Mouse (Mus musculus) CH12.LX (cell line): ENCODE measurements around the gene Camk2n1.

Experiments used
- CTCF ChIP-seq, 2 experiments: IDR thresholded peaks in 1 of 2; conservative IDR thresholded peaks in 1 of 2; 2 replicates each; pipeline ENCODE4 v1.5.1; 2011 to 2012; ENCODE audit warnings: low read depth in 2 of 2, low read length in 2 of 2, improper control_type of control experiment in 1 of 2, inconsistent platforms in 1 of 2, mild to moderate bottlenecking in 1 of 2, moderate library complexity in 1 of 2
- E2F4 ChIP-seq: IDR thresholded peaks from 2 replicates; pipeline ENCODE4 v1.6.1; 2011; ENCODE audit warnings: low read depth, low read length, improper control_type of control experiment; ENCODE audit not compliant: insufficient replicate concordance
- EP300 ChIP-seq: IDR thresholded peaks from 2 replicates; pipeline ENCODE4 v1.6.1; 2011; ENCODE audit warnings: low read length, improper control_type of control experiment
- HCFC1 ChIP-seq: IDR thresholded peaks from 2 replicates; pipeline ENCODE4 v1.6.1; 2012; ENCODE audit warnings: low read depth, mild to moderate bottlenecking, inconsistent platforms, low read length, improper control_type of control experiment
- KAT2A ChIP-seq: IDR thresholded peaks from 2 replicates; pipeline ENCODE4 v1.6.1; 2012; ENCODE audit warnings: low read length, improper control_type of control experiment, inconsistent platforms; ENCODE audit not compliant: insufficient replicate concordance
- MAX ChIP-seq: IDR thresholded peaks from 2 replicates; pipeline ENCODE4 v1.6.1; 2011; ENCODE audit warnings: low read length, improper control_type of control experiment
- MXI1 ChIP-seq: IDR thresholded peaks from 2 replicates; pipeline ENCODE4 v1.6.1; 2011; ENCODE audit warnings: mild to moderate bottlenecking, low read depth, low read length, improper control_type of control experiment
- POLR2A ChIP-seq: IDR thresholded peaks from 2 replicates; pipeline ENCODE4 v1.6.1; 2011; ENCODE audit warnings: low read depth, mild to moderate bottlenecking, improper control_type of control experiment, low read length
- POLR2AphosphoS2 ChIP-seq: IDR thresholded peaks from 2 replicates; pipeline ENCODE4 v1.6.1; 2011; ENCODE audit warnings: low read depth, low read length, improper control_type of control experiment
- SIN3A ChIP-seq: IDR thresholded peaks from 2 replicates; pipeline ENCODE4 v1.6.1; 2012; ENCODE audit warnings: low read length, improper control_type of control experiment, inconsistent platforms
- SMC3 ChIP-seq: IDR thresholded peaks from 2 replicates; pipeline ENCODE4 v1.6.1; 2011; ENCODE audit warnings: low read depth, low read length, improper control_type of control experiment
- ZC3H11A ChIP-seq: IDR thresholded peaks from 2 replicates; pipeline ENCODE4 v1.6.1; 2012; ENCODE audit warnings: low read depth, mild to moderate bottlenecking, inconsistent platforms, low read length, improper control_type of control experiment
- ZMIZ1 ChIP-seq: IDR thresholded peaks from 2 replicates; pipeline ENCODE4 v1.6.1; 2012; ENCODE audit warnings: low read depth, mild to moderate bottlenecking, inconsistent platforms, low read length, improper control_type of control experiment

DNA sequence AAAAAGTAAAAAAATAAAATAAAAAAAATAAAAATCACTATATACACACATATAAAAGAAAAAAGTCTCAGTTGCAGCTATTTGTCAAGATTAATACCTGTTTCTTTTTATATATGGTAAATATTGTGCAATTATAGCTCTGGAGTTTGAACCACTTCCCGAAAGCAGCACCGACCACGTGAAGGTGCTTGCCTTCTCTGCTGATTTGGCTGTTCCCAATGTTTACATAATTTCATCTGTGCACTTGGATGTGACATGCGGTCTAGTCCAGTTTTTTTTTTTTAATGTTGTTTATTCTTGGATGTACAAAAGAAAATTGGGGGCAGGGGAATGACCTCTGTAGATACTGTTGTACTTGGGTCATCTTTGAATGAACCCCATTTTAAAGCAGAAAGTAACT, 3.0 kb downstream of the Camk2n1 start:
- TF ChIP-seq HCFC1 (no peak), KAT2A (no peak), EP300 (no peak), ZMIZ1 (no peak), MXI1 (no peak), E2F4 (no peak), CTCF (conservative IDR thresholded peaks at IDR 0.05 in 1 of 2, IDR thresholded peaks at IDR 0.05 in 1 of 2; ENCODE audit: low read depth in 2 of 2, low read length in 2 of 2) (no peak), POLR2AphosphoS2 (no peak), SMC3 (no peak), ZC3H11A (no peak), MAX (no peak), SIN3A (no peak), POLR2A (no peak)
